Mouse (Mus musculus) cerebellum, adult 11 months (tissue): Measurements from ENCODE around the gene Nbas.
A peak's percentile ranks its signal among the peaks of the same experiment; 100 is the strongest.

Source experiments
- DNase-seq: peaks from one replicate; pipeline ENCODE4 v3.0.0; 2022

The Nbas gene

GRCm38 (mm10) chr12:13268826-13269449 is at the start of gene Nbas:
Gene Nbas, plus strand, starts transcription at chr12:13269133.
- peak; percentile 82 for DNase-seq

GRCm38 (mm10) chr12:13242453-13242852 is 26.5 kb upstream of the Nbas start:
- DNase-seq, result no peak

GRCm38 (mm10) chr12:13248691-13249572 is 20.0 kb upstream of the Nbas start, which contains the start of gene Ddx1:
Gene Ddx1, minus strand, starts transcription at chr12:13249213.
- peak; percentile 78 for DNase-seq

- no peak for DNase-seq
These were observed 19.4 kb upstream of the Nbas start for GRCm38 (mm10) chr12:13249573-13249919.

DNA sequence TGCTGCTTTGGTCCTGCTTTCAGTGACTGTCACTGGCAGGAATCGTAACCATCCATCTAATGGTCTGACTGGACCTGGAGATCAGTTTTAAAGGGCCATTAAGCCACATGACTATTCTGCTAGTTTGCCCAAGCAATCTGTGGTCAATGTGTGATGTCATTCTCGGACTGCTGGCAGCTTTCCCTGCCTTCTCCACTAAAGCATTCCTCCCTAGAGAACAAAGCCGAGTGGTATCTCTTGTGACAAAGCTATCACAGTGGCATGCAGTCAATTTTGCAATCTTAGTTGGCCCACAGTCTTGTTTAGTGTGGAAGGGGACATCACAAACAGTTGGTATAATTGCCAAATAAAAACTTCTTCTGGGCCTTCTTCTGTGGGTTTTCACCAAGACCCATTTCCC is 13.9 kb upstream of the Nbas start:
- no peak for DNase-seq

DNA sequence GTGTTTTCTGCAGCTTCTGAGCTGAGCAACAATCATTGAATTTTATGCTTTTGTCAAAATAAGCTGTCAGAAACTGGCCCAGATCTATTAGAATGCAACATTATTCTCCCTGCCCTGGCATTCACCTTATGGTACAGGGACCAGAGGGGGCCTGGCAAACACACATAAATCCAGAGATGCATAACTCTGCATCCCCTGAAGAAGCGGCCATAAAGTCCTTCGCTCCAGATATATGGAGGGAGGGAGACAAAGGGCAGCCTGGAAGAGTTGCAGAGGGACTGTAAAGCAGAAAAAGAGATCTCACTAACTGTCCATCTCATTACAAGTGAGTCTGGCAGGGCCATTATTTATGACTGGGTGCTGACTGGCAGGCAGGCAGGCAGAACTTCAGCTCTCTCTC is 13.2 kb upstream of the Nbas start:
- DNase-seq, result no peak

DNA sequence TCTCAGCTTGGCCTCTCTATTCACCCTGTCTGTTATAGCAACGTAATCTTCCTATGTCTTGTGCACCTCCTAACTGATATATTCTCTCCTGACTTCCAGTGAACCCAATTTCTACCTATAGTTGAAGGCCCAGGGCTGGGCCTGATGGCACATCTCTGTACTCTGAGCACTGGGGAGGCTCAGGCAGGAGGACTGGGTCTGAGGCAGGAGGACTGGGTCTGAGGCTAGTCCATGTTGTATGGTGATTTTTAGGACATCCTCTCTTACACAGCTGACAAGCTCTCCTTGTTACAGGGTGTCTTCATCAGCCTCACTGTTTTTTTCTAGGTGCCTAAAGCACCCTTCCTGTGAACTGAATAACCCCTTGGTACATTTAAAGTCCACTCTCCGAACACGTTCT is 521 bp upstream of the Nbas start:
- DNase-seq, result no peak

DNA sequence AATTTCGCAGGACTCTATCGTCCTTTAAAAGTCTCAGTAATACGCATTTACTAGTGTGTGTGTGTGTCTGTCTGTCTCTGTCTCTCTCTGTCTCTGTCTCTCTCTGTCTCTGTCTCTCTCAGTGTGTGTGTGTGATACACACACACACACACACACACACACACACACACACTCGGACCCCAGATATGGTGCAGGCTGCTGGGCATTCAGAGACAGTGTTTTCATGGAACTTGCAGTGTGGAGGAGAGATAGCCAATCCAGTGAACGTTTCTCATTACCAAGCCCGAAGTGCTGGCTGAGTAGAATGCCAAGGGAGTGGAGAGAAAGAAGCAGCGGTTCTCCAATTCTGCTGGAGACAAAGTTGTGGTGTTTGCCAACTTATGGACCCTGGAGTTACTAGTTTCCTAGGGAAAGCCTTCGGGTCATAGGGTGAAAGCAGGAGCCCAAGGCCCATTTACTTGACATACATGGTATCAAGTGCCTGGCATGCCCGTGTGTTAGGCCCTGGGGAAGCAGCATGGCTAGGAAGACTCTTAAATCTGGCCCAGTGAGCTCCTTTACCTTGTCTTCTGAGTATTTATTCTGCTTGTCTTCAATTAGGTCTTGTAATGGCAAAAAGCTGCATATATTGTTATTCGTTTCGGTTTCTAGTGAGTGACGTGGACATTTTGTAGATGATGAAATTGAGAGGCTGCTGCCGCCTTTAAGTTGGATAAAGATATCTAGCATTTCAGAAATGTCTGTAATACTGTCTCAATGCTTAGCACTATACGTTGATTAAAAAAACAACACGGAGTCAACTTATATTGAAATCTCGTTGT is 847 bp downstream of the Nbas start:
- no peak for DNase-seq

- no peak for DNase-seq
These were observed 22.5 kb downstream of the Nbas start for GRCm38 (mm10) chr12:13291453-13291852.

GRCm38 (mm10) chr12:13293421-13293881 is 24.5 kb downstream of the Nbas start:
- no peak for DNase-seq

- DNase-seq, result no peak
These were observed 34.1 kb downstream of the Nbas start for GRCm38 (mm10) chr12:13303037-13303436.

DNA sequence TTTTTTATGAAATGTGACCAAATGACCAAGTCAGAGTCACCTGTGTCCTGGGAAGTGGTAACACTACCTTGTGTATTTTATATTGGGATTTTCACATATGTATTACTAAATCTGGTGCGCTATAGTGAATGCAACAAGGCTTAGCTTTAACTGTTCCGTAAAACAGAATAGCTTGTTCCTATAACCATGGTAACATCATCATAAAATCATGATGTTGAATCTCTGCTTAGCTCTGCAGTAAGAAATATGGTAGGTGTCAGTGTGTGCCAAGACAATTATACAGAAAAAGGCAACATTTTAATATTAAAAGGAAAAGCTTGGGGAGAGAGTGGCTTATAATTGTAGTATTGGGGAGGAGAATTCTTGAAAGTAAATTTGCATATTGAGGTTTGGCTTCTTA is 45.0 kb downstream of the Nbas start:
- DNase-seq, result no peak

DNA sequence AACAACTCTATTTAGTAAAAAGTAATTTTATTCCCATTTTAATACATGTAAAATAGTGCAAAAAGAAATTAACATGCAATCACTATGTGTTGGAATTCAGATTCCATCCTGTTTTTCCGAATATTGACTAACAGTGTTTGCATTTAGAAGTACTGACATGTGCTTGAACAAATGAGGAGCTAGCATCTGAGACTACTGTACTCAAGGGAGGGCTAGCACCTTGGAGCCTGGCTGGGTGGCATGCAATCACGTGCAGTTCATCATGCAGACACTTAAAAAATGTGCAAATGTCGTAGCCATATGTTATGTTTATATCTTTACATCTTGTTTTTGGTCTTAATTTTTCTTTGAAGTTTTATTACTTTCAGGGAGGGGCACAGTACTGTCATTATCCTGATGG is 45.5 kb downstream of the Nbas start:
- no peak for DNase-seq

GRCm38 (mm10) chr12:13315081-13315480 is 46.1 kb downstream of the Nbas start:
- no peak for DNase-seq

- DNase-seq, result no peak
These were observed 73.6 kb downstream of the Nbas start for GRCm38 (mm10) chr12:13342535-13342934.

- no peak for DNase-seq
These were observed 87.3 kb downstream of the Nbas start for GRCm38 (mm10) chr12:13356201-13356600.

- peak; percentile 14 for DNase-seq
These were observed 87.8 kb downstream of the Nbas start for GRCm38 (mm10) chr12:13356769-13357168.

GRCm38 (mm10) chr12:13357229-13357628 is 88.3 kb downstream of the Nbas start:
- DNase-seq, result no peak

GRCm38 (mm10) chr12:13358849-13359248 is 89.9 kb downstream of the Nbas start:
- DNase-seq, result no peak

DNA sequence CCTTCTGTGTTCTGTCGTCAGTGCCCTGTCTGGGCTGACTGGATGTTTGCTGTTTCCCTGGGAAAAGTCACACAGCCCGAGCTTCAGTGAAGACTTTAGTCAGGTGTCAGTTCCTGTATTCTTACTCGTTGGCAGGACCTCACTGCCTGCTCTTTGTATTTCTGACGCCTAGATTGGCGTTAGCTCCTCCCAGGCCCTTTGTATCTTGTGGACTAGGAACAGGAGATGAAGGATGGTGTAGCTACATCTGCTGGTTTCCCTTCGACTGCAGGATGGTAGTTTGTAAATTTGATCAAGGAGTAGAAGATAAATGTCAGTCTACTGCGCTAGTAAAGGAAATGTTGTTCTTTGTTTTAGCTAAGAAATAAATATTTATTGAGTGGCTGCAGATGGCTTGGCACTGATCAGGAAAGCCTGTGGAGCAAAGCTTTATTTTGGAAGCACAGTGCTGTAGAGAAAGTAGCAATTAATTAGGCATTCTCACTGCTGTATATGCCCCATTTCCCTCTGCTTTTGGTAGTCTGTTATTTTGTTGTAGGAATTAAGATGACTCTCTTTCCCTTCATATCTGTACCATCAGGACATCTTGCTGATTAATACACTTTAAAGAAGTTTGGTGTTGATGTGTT is 91.4 kb downstream of the Nbas start:
- no peak for DNase-seq

- no peak for DNase-seq
These were observed 112.6 kb downstream of the Nbas start for GRCm38 (mm10) chr12:13381580-13381979.

GRCm38 (mm10) chr12:13382046-13382445 is 113.1 kb downstream of the Nbas start:
- no peak for DNase-seq

GRCm38 (mm10) chr12:13389644-13390043 is 120.7 kb downstream of the Nbas start:
- no peak for DNase-seq
